Mouse (Mus musculus) yolk sac, embryonic 10.5 days (tissue): ENCODE measurements at regions not wholly inside any gene's neighbourhood (a gene's known extent, or its start where the extent isn't known, plus 50 kb on each side); places are given as distances from the start of the nearest gene placed in this dataset.
A peak's percentile ranks its signal among the peaks of the same experiment; 100 is the strongest.

Experiments used
- DNase-seq: peaks from one replicate; pipeline ENCODE4 v3.0.0-alpha.2; 2017; ENCODE audit warnings: low spot score

DNA sequence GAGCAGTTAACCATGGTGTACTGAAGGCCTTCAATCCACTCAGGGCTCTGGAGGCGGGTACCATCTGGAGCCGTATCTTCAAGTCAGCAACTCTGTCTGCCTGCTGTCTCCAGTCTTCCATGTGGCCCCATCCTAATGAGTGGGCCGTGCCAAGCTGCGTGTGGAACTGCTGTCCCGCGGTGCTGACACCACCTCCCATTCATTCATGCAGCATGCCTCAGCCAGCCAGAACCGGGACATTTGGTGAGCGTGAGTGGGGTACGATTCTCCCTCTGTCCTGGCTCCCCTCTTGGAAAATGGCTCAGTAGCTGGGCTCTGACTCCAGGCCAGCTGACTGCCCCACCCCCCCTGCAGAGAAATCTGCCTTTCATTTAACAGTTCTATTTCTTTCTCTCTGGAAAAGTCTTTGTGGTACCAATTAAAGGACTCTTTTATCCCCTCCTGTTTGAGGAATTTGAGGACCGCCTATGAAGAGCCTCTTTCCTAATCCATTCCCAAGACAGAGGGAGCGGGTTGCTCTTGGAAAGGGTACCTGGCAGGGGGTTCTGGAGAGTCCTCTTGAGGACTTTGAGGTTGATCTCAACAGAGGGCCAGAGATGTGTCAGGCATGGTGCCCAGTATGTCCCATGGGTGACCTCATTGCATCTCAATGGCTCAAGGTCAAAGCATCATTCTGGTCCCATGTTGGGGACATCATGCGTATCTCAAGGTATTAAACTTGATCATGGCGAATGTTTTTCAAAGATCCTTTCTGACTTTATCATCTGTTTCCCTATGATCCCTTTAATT is 55.5 kb upstream of the Brd7 start:
- DNase-seq: no peak

DNA sequence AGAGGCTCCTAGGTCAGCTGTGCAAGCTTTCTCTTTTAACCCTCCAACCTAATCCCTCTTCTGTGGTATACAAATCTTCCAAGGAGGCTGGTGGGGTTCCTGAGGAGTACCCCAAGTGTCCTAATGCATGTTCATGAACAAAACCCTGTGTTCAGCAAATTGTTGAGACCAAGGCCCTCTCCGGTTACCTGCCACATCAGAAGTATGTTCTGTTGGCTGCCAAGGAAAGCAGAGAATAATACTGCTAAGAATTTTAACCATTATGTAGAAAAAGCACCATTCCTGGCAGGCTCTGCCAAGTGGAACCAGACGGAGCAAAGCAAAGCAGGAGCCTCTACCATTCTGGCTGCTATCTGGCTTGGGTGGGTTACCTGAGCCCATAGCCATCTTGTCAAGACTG is 61.3 kb upstream of the Brd7 start:
- DNase-seq: no peak

DNA sequence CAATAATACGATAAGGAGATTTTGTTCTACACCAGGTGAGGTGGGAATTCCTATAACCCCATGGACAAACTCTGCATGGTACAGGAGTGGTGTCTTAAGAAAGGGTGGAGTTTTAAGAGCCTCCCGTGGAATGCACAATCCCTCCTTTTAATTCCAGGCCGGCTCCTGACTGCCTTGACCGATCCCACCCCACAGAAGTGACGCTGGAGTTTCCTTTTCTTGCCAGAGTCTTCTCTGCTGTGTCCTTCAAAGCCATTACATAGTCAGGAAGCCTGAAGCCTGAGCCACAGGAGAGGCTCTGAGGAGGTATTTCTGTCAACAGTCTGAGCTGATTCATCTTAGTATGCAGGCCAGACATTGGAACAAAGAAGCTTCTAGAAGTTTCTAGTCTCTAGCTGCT is 66.6 kb upstream of the Brd7 start:
- DNase-seq: no peak

DNA sequence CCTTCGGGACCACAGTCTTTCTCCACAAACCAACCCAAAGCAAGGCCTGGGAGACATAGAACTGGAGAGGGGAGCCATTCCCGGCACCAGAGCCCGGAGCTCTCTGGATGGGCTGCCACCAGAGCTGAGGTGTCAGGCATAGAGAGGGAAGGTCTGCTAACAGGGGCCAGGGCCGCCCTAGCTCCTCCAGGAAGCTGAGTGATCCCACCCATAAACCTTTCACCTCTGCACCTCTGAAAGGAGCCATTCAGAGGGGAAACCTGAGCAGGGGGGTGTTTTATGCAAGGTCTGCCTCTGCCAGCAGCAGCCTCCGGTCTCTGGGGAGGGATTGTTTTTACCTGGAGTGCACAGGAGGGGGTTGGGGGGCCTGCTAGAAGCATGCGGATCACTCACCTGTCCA is 69.4 kb upstream of the Brd7 start:
- no peak for DNase-seq

DNA sequence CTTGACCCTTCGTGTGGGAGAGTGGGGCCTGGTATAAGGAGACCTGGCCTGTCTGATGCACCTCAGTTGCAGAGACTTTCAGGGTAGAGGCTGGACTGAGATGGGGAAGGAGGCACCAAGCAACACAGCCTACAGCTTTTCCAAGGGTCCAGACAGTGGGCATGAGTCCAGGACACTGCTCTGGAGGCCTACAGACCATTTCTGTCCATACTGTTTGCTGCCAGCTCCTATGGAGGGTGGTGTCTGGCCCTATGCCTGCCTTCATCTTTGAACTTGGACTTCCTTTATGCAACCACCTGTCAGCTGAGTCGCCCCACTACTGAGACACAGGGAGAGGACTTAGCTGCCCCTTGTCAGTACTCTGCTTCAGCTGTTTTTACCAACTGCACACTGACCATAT is 73.7 kb upstream of the Brd7 start:
- no peak for DNase-seq

DNA sequence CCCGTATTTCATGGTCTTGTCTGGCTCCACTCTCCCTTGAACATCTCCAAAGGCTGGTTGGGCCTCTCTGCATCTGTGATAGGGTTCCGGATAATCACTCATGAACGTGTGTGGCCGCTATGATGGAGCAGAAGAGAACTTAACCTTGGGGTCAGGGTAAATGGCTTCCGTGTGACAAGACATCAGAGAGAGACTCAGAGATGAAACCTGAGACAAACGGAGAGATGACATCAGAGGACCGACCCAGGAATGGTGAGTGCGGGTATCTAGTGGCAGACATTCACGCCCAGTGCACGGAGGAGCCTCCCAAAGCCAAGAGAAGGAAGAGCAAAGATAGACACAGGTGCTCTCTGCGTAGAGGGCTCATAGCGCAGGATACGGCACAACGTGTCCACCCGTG is 78.2 kb upstream of the Brd7 start:
- DNase-seq: no peak

DNA sequence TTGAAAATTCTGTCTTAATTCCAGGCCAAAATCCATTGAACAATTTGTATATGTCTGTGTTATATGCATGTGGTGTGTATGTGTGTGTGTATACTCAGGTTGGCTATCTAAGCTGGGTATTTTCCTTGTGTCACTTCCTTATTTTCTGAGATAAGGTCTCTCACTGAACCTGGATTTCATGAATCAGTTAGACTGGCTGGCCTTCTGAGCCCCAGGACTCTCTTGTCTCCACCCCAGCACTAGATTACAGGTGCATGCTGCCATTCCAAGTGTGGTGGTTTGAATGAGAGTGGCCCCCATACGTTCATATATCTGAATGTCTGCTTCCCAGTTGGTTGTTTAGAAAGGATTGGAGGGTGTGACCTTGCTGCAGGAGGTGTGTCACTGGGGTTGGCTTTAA is 77.8 kb upstream of the Nkd1 start:
- DNase-seq: no peak

DNA sequence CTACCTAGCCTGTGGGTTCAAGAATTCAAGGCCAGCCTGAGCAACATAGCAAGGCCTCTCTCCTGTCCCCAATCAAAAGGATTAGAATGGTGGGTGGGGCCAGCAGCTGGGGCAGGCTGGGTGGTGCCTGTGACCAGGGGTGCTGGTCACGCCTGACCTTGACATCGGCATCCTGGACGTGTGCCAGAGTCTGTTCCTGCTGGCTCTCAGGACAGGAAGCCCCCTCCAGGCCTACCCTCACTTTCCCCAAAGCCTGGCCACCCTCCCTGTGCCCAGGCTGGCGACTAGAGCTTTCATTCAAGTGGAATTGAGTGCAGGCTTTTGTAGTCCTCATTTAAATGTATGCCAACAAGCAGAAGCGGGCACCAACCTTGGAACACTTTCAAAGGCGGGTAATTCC is 73.7 kb upstream of the Nkd1 start:
- DNase-seq: no peak

DNA sequence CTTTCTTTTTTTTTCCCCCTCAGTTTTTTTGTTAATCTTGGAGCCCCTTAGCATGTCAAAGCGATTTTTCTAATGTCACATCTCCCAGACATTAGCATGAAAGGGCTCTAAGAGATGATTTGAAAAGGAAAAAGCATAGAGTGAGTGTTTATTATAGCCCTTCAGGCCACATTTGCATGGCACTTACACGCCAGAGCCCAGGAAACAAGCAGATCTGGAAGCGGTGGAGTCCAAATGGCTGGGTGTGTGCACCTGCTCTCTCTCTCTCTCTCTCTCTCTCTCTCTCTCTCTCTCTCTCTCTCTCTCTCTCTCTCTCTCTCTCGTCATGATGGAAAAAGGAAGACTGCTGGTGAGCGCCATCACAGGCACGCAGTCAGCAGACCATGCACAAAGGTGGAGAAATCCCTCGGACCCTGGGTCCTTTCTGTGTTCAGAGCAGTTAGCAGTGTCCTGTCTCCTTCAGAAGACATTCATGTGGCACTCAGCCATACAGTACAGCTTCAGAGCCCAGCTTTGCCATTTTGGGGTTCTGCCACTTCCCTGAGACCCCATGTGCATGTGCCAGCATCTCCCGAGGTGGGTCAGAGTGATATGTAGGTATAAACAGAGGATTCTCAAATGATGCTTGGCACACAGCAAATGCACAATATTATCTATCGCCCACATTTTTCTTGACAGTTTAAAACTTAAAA is 73.2 kb upstream of the Nkd1 start:
- DNase-seq: no peak

DNA sequence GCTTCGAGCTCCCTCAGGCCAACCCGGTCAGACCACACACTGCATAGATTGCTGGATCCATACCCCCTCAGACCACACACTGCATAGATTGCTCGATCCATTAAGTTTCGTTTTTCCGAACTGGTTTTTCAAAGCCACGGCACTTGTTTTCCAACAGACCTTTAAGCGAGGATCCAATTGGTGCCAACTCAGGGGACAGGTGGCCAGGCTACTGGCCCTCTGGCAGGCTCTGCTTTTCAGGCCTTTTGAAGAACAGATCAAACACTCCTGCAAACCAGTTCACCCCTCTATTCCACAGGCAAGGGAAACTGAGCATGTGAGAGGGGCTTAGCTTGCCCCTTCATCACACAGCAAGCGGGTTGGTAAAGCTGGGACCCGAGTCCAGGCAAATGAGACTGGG is 72.2 kb upstream of the Nkd1 start:
- DNase-seq: no peak

DNA sequence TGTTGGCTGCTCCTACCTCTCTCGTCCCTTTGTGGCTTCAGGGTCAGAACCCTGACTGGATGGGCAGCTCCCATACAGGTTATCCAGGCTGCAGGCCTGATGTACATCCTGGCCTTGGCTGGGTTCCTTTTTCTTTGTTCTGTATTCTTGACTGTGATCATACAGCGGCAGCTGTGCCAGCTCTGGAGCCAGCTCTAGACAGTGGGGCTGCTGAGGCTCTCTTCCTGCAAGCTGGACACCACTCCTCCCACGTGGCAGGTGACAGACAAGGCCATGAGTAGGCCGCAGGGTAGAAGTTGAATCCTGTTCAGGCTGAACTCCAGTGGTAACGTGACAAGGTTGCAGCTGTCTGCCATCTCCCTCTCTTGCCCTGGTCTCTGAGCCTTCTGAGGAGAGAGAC is 71.6 kb upstream of the Nkd1 start:
- no peak for DNase-seq

DNA sequence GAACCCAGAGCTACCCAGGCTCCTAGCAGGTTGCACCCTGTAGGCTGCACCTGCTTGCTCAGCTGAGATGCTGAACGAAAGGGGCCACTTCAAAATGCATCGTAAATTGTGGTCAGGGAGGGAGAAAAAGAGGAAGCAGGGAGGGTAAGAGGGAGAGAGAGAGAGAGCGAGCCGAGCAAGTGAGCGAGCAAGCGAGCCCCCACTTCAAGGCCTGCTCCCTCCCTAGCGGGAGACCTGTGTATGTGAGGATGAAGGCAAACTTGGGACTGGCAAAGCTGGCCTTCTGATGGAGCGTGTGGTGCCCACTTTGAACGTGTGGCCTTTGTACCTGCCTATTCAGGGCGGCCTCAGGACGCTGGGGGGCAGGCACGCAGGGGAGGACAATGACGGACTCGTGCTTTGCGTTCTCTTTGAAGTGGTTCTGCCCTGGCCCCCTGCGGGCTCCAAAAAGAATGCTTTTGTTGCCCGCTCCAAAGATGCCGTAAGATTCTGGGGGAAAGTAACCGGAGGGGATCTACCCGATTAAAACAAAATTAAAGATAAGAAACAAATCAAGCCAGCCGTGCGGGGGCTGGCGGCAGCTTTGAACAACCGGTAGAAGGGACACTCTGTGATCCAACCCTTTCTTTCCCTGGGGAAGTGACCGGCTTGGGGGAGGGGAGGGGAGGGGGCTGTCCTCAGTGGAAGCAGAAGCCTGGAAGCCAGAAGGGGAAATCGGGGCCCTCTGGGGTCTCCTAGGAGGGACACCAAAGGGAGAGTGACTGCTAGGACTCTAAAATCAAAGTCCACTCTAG is 70.1 kb upstream of the Nkd1 start:
- no peak for DNase-seq

DNA sequence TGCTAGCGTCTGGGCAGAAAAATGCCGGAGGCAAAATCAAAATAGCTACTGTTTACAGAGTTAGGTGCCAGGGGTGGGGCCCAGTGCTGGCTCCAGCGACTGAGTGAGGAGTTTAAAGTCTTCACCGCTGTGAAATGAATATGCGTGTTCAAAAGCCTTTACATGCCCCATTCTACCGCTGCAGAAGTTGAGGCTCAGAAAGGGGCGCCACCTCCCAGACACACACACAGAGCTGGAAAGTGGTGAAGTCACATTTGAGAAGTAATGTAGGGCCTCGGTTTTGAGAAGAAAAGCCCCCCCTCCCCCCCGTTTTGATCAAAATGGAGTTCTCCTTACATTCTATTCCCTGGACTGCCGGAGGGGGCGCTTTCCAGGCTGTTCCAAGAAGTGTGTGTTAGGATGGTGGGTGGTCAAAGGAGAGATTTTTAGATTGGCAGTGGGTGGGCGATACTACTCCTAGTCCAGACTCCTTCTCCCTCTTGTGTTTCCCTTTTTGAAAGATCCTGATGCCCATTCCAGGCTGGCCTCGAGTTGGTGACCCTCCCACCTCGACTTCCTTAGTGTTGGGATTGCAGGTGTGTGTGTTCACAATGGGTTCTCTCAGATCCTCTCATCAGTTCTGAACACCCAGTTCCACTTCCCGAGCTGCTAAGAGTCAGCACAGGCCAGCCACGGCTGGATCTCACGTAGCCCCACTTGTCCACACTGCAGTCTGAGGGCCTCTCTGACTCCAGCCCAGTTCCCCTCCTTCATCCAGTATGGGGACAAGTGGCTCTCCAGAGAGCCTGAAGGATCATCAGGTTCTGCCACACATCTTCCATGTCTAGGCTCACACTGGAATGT is 69.3 kb upstream of the Nkd1 start:
- DNase-seq: no peak

DNA sequence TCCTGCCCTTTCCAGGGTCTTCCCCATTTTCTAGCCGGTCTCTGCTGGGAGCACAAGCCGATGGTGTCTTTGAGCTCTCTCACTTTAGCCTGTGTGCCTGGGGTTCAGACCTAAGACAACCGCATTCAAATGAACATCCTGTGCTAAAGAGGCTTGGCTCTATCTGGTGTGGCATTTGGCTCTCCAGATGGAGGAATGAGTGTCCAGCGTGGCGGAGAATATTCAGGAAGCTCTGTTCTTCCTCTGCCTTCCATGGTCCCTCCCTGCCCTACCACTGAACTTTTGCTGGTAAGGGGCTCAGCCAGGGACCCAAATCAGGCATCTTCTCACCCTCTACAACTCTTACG is 68.7 kb upstream of the Nkd1 start:
- no peak for DNase-seq

DNA sequence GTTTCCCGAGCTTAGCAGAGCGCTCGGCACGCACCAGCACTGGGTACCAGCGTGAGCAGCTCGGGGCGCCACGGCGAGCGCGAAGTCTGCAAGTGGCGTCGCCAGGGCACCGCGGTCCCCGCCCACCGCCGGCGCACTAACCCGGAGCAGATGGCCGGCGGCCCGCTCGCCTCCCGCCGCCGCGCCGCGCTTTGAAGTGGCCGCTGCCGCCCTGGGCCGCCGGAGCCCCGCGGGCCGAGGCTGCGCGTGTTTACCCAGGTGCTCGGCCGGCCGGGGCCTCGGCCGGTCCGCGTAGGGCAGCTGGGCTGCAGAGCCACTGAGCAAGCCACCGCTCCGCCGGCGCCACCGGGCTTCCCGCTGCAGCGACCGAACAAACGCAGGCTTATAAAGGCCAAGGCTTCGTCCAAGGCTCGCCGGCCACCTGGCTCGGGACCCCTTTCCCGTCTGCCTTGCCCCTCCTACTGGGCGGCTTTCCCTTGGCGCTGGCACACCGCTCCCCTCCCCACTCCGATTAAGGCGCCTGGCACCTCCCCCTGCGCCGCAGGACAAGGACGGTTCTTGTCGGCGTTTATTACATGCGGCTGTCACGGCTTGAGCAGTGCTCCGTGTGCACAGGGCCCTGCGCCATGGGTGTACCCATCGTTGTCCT is 67.0 kb upstream of the Nkd1 start:
- peak; percentile 55 for DNase-seq

DNA sequence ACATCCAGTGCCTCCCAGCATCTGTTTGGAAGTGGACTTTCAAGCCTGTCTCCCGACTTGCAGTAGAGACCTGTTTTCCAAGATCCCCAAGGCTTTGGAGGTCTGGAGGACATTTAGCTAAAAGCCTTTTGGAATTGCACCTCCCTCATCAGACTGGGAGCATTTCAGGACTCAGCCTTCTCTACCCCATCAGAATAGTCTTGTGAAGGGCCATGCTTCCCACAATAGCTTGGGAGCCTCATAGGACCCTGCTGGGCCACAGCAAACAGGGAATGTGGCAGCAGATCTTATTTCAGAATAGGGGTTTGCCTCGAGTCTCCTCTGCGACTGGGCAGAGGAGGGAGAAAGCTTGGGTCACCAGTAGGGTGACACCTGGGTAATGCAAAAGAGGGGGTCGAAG is 66.2 kb upstream of the Nkd1 start:
- DNase-seq: no peak

DNA sequence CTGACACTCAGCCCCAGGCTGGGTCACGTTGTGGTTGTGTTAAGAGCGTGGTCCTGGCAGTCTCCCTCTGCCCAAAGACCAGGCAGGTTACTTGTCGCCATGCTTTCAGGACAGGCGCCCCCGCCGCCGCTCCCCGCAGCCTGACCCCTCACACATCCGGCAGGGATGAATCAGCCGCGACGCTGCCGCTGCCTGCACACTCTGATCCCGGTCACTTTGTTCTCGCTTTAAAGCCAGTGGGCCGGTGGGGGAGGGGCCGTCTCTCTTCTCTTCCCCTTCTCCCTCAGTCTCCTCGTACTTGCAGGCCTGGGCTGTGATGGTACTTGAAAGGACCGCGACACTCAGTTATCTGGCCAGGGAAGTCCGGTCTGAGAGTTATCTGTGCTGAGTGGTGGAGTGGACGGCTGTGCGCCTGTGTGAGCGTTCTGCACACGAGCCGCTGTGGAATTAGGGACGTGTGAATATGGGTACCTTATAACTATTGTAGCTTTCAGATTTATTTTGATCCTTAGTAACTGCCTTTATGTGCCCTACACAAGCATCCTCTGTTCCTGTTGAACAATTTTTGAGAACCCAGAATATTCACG is 65.6 kb upstream of the Nkd1 start:
- no peak for DNase-seq

DNA sequence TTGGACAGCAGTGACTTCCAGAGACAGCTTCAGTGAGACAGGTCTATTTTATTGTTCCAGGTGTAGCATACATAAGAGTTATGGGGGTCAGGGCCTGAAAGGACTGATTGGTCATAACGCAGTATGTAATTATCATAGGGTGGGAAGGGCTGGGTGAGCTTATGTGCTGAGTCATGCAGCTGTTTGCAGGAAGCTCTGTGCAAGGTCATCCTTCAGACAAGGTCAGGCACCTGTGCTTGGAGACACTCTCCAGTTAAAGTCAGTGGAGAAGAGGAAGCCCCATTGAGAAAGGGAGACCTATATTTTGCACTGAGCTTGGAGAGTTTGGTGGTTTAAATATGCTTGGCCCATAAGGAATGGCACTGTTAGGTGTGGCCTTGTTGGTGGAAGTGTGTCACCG is 62.0 kb upstream of the Nkd1 start:
- no peak for DNase-seq

DNA sequence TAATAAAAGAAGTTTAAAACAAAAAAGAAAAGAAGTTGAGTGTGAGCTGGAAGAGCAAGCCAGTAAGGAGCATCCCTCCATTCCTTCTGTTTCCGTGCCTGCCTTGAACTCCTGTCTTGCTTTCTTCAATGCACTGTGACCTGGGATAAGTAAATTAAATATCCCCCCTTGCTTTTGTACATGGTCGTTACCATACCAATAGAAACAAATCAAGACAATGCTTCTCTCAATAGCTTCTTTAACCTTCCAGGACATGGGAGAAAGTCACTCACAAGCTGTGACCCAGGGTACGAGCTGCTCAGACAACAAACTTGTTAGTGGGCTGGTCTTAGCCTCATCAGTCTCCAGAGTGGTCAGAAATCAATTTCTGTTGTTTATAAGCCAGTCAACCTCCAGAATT is 53.4 kb upstream of the Nkd1 start:
- no peak for DNase-seq

DNA sequence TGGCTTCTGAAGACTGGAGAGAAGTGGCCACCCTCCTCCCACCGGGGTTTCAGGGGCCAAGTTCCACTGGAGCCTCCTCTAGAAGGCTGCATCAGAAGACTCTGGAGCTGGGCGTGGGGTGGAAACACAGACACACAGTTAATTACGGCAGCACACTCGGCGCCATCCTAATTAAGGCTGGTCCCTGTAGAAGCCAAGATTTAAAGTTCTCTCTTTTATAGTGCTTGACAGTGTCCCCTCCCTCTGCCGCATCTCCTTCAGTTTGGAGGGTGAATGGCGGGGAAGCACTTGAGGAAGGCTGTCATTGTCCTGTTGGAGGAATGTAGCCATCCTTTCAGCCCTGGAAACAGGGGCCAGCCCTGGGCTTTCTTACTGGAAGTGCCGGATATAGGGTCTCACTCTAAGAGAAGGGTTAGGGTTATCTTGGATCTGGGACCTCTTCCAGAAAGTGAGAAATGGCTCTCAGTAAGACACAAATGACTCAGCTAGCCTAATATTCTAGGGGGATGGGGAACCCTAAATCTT is 50.2 kb upstream of the Nkd1 start:
- DNase-seq: no peak
